Mouse (Mus musculus) T-helper 17 cell (primary cell): Measurements from ENCODE around the gene Gna15.

Source experiments
- in situ Hi-C, 2 experiments: fragments of 300-600 bp; cut with MboI, MseI; formaldehyde crosslinking; loops; 1 replicate in 1 of 2; 2 replicates in 1 of 2; pipeline ENCODE4 v1.15.1; 2025; ENCODE audit warnings: high pct_unique_total_duplicates in 2 of 2

Gna15 gene

DNA sequence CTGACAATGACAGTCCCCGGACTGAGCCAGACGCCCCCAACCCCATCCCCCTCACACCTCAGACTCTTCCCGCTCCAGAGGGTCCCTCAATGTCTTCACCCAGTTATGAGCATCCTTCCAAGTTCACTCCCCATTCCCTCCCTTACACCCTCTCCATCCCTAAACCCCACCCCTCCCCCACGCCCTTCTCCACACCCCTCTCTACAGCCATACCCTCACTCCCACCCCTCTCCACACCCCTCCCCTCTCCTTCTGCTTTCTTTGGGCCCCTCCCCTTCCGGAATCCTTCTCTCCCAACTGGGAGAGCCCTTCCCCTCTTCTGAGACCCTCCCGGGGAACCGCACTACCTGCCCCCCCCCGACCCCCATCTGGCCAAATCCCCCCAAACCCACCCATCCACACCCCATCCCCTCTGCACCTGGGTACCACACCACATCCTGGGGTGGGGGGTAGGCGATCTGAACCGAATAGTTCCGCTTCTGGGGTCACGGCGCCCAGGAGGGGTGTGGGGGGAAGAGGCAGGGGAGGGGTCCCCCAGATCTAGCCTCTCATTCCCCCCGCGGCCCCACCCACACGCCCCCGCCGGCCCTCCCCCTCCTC, 51.5 kb downstream of the Gna15 start:
- in situ Hi-C loops = no loop called here

GRCm38 (mm10) chr10:81470454-81470853, 53.6 kb downstream of the Gna15 start:
- in situ Hi-C loops = no loop called here

DNA sequence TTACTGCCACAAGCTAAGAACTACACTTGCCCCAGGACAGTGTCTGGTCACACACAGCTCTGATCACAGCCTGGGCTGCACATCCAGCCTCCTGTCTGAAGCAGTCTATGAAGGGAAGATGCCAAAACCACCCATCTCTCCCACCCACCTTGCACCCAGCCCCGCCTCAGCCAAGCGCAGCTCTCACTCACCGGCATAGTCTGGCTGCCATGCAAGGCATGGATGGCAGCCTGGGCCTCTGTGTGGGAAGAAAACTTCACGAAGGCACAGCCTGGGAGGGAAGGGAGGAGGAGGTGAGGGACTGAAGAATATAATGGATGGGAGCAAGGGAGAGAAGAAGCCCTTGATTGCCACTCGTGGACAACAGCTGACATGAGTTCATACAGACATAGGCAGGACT, 54.8 kb downstream of the Gna15 start:
- in situ Hi-C loops = no loop called here

- in situ Hi-C loops = no loop called here
These were observed 56.3 kb downstream of the Gna15 start for GRCm38 (mm10) chr10:81467670-81468235.

DNA sequence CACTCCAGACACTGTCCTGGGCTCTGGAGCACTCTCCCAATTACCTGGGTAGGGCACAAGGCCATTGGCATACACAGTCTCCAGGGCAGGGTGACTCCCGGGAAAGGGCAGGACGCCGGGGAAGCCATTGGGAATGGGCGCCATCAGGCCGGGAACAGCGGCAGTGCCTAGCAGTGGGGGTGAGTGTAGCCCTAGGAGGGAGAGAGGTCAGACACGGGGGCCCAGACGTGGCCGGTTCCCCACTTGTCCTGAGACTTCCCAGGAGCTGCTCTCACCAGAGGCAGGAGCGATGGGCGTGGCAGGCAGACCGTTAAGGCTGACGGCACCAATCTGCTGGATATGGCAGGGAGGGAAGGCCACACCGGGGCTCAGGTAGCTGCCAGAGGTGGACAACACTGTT, 57.1 kb downstream of the Gna15 start:
- in situ Hi-C loops = no loop called here

- in situ Hi-C loops = no loop called here
These were observed 58.0 kb downstream of the Gna15 start for GRCm38 (mm10) chr10:81466066-81466465.

- in situ Hi-C loops = no loop called here
These were observed 58.8 kb downstream of the Gna15 start for GRCm38 (mm10) chr10:81465265-81465645.

GRCm38 (mm10) chr10:81464405-81465264, 59.4 kb downstream of the Gna15 start:
- in situ Hi-C loops = no loop called here

GRCm38 (mm10) chr10:81463531-81463930, 60.5 kb downstream of the Gna15 start:
- in situ Hi-C loops = no loop called here

DNA sequence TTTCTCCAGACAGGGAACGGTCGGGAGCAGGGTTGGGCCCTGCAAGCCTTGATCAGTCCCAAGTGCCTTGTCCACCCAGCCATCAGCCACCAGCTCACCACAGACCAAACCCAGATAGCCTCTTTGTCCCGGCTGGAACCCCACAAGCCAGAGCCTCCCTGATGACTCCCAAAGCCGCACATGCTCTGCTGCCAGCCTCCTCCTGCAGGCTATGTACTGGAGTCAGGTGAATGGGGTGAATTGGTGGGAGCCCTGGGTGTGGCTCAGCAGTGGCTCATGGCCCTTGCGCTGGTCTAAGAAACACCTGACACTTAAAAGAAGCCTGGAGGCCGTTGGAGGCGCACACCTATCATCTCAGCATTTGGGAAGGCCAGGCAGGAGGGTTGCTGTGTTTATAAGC, 61.1 kb downstream of the Gna15 start:
- in situ Hi-C loops = no loop called here

- in situ Hi-C loops = no loop called here
These were observed 61.6 kb downstream of the Gna15 start for GRCm38 (mm10) chr10:81462415-81462804.

DNA sequence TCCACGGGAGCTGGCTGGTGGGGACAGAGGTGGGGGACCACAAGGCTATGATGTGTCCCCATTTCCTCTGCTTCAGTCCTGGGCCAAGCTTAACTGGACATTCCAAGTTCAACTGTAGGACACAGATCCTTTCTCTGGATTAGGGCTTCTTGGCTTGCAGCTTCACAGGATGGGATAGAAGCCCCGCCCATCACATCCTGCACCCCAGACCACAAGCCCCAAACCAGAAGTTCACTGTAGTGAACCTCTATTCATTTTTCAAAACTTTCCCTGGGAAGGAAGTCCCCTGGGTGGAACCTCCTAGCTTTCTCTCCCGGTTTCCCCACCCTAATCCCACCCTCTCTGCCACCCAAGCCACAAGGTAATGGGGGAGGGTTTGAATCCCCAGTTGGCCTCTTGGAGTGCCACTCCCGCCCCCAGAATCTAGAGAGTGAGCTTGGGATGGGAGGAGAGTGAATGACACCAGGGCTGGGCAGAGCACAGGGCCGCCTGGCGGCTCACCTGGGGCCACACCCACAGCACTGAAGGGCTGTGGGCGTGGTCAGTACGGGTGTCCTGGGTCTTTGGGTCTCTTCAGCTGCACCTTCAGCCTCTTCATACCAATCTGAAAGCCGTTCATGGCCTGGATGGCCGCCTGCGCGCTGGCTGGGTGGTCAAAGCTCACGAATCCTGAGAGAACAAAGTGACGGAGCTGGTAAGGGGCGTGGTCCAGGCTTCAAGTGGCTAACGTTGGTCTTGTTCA, 62.2 kb downstream of the Gna15 start:
- in situ Hi-C loops = no loop called here

GRCm38 (mm10) chr10:81460951-81461350, 63.1 kb downstream of the Gna15 start:
- in situ Hi-C loops = no loop called here

DNA sequence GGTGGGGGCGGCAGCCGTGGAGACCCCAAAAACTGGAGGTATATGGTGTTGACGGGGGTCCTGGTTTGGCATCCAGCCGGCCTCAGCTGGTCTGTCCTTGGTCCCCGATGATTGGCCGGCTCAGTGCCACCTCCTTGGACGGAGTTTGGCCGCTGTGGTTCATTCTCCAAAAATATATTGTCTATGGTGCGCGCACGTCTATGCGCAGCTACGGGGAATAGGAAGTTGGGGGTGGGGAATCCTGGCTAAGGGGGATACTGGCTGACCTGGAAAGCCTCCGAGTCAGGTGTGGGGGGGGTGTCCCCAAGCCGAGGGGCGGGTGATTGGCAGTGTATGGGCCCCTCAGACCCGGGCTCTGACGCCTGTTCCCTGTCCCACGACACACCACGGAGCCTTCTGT, 63.6 kb downstream of the Gna15 start:
- in situ Hi-C loops = no loop called here

GRCm38 (mm10) chr10:81459399-81459798, 64.6 kb downstream of the Gna15 start:
- in situ Hi-C loops = no loop called here

- in situ Hi-C loops = no loop called here
These were observed 65.8 kb downstream of the Gna15 start for GRCm38 (mm10) chr10:81458267-81458666.

- in situ Hi-C loops = no loop called here
These were observed 66.4 kb downstream of the Gna15 start for GRCm38 (mm10) chr10:81457624-81458023.

DNA sequence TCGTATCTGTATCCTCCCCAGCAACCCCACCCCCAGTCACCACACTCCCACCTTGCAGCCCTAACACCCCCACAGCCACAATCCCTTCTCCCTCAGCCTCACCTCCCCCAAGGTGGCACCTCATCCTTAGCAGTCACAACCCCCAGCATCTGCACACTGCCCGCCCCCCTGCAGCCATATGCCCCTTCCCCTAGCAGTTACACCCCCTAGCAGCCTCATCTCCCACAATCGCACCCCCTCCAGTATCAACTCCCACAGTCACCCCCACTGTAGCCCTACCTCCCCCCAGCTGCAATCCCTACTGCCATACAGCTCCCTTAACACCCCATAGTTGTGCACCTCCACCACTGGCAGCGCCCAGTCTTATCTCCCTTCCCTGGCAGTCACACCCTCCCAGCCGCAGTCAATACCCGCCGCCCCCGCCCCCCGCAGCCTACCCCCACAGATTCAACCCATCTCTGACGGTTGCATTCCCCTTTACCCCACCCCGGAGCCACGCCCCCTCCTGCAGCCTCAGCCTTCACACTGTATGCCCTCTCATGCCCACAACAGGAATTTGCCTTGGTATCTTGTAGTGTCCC, 67.0 kb downstream of the Gna15 start:
- in situ Hi-C loops = no loop called here

DNA sequence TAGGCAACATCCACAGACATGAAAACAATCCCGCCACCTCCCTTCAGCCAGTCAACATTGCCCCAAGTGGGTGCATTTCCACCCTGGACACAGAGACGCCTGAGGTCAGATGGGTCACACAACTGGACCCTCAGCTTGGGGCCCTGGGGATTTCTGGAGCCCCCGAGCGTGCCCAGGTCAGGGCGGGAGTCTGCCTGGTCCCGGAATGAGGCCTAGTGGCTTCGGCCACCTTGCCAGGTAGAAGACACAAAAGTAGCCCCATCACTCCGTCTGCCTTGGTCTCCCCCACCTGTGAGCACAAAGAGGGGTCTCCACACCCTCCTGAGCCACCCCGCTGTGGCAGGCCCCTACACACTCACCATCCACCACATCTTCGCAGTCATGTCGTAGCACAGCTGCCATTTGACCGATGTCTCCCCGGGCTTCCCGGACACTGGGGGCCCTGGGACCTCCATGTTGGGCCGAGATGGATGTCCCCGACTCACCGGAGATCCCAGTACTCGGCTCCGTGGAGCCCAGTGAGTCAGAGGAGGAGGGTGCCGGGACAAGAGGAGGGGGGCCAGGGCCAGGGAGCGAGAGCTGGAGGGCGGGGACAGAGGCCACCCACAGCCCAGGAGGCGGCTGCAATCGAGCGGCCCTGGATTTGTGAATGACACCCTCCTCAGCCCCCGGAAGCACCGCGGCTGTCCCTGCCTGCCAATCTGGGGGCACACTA, 68.7 kb downstream of the Gna15 start, which contains the start of gene Nfic:
Gene Nfic (minus strand): TSS at position 455 of the 715 bp plus-strand sequence.
- in situ Hi-C loops = no loop called here

GRCm38 (mm10) chr10:81454106-81454505, 69.9 kb downstream of the Gna15 start:
- in situ Hi-C loops = loop anchor here in 1 of 2 experiments (5.0 kb wide), 1 partner anchor 62 kb away; the partner anchor contains the start of gene Smim24

DNA sequence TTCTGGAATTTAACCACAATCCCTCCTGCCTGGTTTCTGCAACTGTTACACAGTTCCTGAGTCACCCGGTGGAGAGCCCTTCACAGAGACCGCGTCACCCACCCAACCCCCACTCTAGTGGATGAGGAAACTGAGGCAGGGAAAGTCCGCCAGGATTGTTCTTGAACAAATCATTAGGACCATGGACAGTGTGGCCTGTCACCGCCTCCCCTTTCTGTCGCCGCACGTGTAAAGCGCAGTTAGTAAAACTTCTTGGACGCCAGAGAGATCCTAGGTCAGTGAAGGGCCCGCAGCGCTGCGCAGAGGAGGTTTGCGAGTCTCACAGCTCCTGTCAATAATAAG, 71.1 kb downstream of the Gna15 start:
- in situ Hi-C loops = loop anchor here in 1 of 2 experiments (5.0 kb wide), 1 partner anchor 61 kb away; the partner anchor contains the start of gene Smim24
